Mouse (Mus musculus): ENCODE data around the gene Cyp2t4. TPM values are rescaled to one million over a fixed set of nuclear protein-coding genes. Genes with fewer than 3 reads are reported as not detected.

The Cyp2t4 gene
- polyA plus RNA-seq, 1 experiment from 2014 or later: not detected

GRCm38 (mm10) chr7:27163450-27163805 lies 9.9 kb downstream of the Cyp2t4 start:
- Histone ChIP-seq H3K9me3 (replicated peaks; ENCODE audit: control insufficient read depth, low read length) (no peaks in the 10 kb centered on the region), H3K4me2 (peak overlapping the region; percentile 82; the same call in 1 of the 2 replicates), H3K36me3 (ENCODE audit: control insufficient read depth, insufficient read depth, low read length) (peaks cover 15% of the 10 kb centered on the region), H3K4me1 (ENCODE audit: control insufficient read depth, insufficient read depth, low read length) (peaks cover 31% of the 10 kb centered on the region), H3K4me3 (ENCODE audit: low read depth, low read length) (peak overlapping the region; percentile 8; the same call in 1 of the 2 replicates), H3K27ac (ENCODE audit: low read depth, low read length) (no peak overlapping the region), H3K9ac (ENCODE audit: low read depth, low read length) (no peak overlapping the region), H3K27me3 (ENCODE audit: control insufficient read depth, insufficient read depth, low read length) (no peaks in the 10 kb centered on the region)
- no peak for ATAC-seq (replicated peaks; ENCODE audit: insufficient number of reproducible peaks, low FRiP score, low TSS enrichment)
- 70% methylated on average over 5 of the region's 5 CpGs for WGBS (ENCODE audit: insufficient replicate concordance)

- peak overlapping the region; percentile 78; the same call in 1 of the 2 replicates for H3K4me3 ChIP-seq (ENCODE audit: low read depth, low read length)
- H3K36me3 ChIP-seq (ENCODE audit: control insufficient read depth, insufficient read depth, low read length): peaks cover 7% of the 10 kb centered on the region; the same call in 1 of the 2 replicates
- no peak for ATAC-seq (replicated peaks; ENCODE audit: insufficient number of reproducible peaks, low FRiP score, low TSS enrichment)
- no peaks in the 10 kb centered on the region for H3K9me3 ChIP-seq (replicated peaks; ENCODE audit: control insufficient read depth, low read length)
- no peak overlapping the region for H3K27ac ChIP-seq (ENCODE audit: low read depth, low read length)
- H3K27me3 ChIP-seq (ENCODE audit: control insufficient read depth, insufficient read depth, low read length): no peaks in the 10 kb centered on the region
- H3K9ac ChIP-seq (ENCODE audit: low read depth, low read length): peak overlapping the region; percentile 47
- H3K4me2 ChIP-seq: peak overlapping the region; percentile 82
- 77% methylated on average over 33 of the region's 33 CpGs for WGBS (ENCODE audit: insufficient replicate concordance)
- H3K4me1 ChIP-seq (ENCODE audit: control insufficient read depth, insufficient read depth, low read length): peaks cover 31% of the 10 kb centered on the region
Measured at GRCm38 (mm10) chr7:27164112-27164947, 10.8 kb downstream of the Cyp2t4 start.

GRCm38 (mm10) chr7:27165007-27165655 lies 11.6 kb downstream of the Cyp2t4 start:
- Histone ChIP-seq H3K4me1 (ENCODE audit: control insufficient read depth, insufficient read depth, low read length) (peaks cover 31% of the 10 kb centered on the region), H3K27ac (ENCODE audit: low read depth, low read length) (peak overlapping the region; percentile 98; the same call in 1 of the 2 replicates)

GRCm38 (mm10) chr7:27165696-27166095 lies 12.2 kb downstream of the Cyp2t4 start:
- H3K9ac ChIP-seq (ENCODE audit: low read depth, low read length): peak overlapping the region; percentile 93
- peak overlapping the region; percentile 82 for H3K4me2 ChIP-seq
- no peaks in the 10 kb centered on the region for H3K9me3 ChIP-seq (replicated peaks; ENCODE audit: control insufficient read depth, low read length)
- peaks cover 7% of the 10 kb centered on the region; the same call in 1 of the 2 replicates for H3K36me3 ChIP-seq (ENCODE audit: control insufficient read depth, insufficient read depth, low read length)
- 2% methylated on average over 8 of the region's 8 CpGs for WGBS (ENCODE audit: insufficient replicate concordance)
- H3K27ac ChIP-seq (ENCODE audit: low read depth, low read length): peak overlapping the region; percentile 98
- H3K27me3 ChIP-seq (ENCODE audit: control insufficient read depth, insufficient read depth, low read length): no peaks in the 10 kb centered on the region
- peaks cover 31% of the 10 kb centered on the region for H3K4me1 ChIP-seq (ENCODE audit: control insufficient read depth, insufficient read depth, low read length)
- peak overlapping the region; percentile 78 for H3K4me3 ChIP-seq (ENCODE audit: low read depth, low read length)
- no peak for ATAC-seq (replicated peaks; ENCODE audit: insufficient number of reproducible peaks, low FRiP score, low TSS enrichment)

More at GRCm38 (mm10) chr7:27165007-27165655, 11.6 kb downstream of the Cyp2t4 start:
- H3K9ac ChIP-seq (ENCODE audit: low read depth, low read length): peak overlapping the region; percentile 93
- H3K27me3 ChIP-seq (ENCODE audit: control insufficient read depth, insufficient read depth, low read length): no peaks in the 10 kb centered on the region
- 70% methylated on average over 23 of the region's 23 CpGs for WGBS (ENCODE audit: insufficient replicate concordance)
- ATAC-seq (replicated peaks; ENCODE audit: insufficient number of reproducible peaks, low FRiP score, low TSS enrichment): no peak
- H3K4me2 ChIP-seq: peak overlapping the region; percentile 82
- no peaks in the 10 kb centered on the region for H3K9me3 ChIP-seq (replicated peaks; ENCODE audit: control insufficient read depth, low read length)
- peak overlapping the region; percentile 78 for H3K4me3 ChIP-seq (ENCODE audit: low read depth, low read length)
- peaks cover 7% of the 10 kb centered on the region; the same call in 1 of the 2 replicates for H3K36me3 ChIP-seq (ENCODE audit: control insufficient read depth, insufficient read depth, low read length)

- no peaks in the 10 kb centered on the region for H3K9me3 ChIP-seq (replicated peaks; ENCODE audit: control insufficient read depth, low read length)
- H3K9ac ChIP-seq (ENCODE audit: low read depth, low read length): peak overlapping the region; percentile 93
- WGBS (ENCODE audit: insufficient replicate concordance): 0% methylated on average over 25 of the region's 43 CpGs
- no peaks in the 10 kb centered on the region for H3K27me3 ChIP-seq (ENCODE audit: control insufficient read depth, insufficient read depth, low read length)
- peaks cover 7% of the 10 kb centered on the region; the same call in 1 of the 2 replicates for H3K36me3 ChIP-seq (ENCODE audit: control insufficient read depth, insufficient read depth, low read length)
- peak overlapping the region; percentile 78 for H3K4me3 ChIP-seq (ENCODE audit: low read depth, low read length)
- H3K4me1 ChIP-seq (ENCODE audit: control insufficient read depth, insufficient read depth, low read length): peaks cover 31% of the 10 kb centered on the region
- H3K4me2 ChIP-seq: peak overlapping the region; percentile 82
- peak overlapping the region; percentile 98 for H3K27ac ChIP-seq (ENCODE audit: low read depth, low read length)
- peak; percentile 81 for ATAC-seq (replicated peaks; ENCODE audit: insufficient number of reproducible peaks, low FRiP score, low TSS enrichment)
Measured at GRCm38 (mm10) chr7:27166229-27166613, 12.7 kb downstream of the Cyp2t4 start.

GRCm38 (mm10) chr7:27166614-27167474 lies 13.3 kb downstream of the Cyp2t4 start, which contains the start of gene Egln2:
TSS of gene Egln2 (minus strand) at chr7:27166802.
- H3K36me3 ChIP-seq (ENCODE audit: control insufficient read depth, insufficient read depth, low read length): peaks cover 7% of the 10 kb centered on the region; the same call in 1 of the 2 replicates
- 2% methylated on average over 59 of the region's 61 CpGs for WGBS (ENCODE audit: insufficient replicate concordance)
- ATAC-seq (replicated peaks; ENCODE audit: insufficient number of reproducible peaks, low FRiP score, low TSS enrichment): peak; percentile 84

GRCm38 (mm10) chr7:27167475-27168094 lies 14.1 kb downstream of the Cyp2t4 start:
- H3K4me2 ChIP-seq: peak overlapping the region; percentile 82
- 73% methylated on average over 11 of the region's 11 CpGs for WGBS (ENCODE audit: insufficient replicate concordance)

More at GRCm38 (mm10) chr7:27166614-27167474, 13.3 kb downstream of the Cyp2t4 start, which contains the start of gene Egln2:
- Histone ChIP-seq H3K27ac (ENCODE audit: low read depth, low read length) (peak within 1 kb of the TSS; percentile 98), H3K27me3 (ENCODE audit: control insufficient read depth, insufficient read depth, low read length) (no peaks in the 10 kb centered on the region), H3K4me1 (ENCODE audit: control insufficient read depth, insufficient read depth, low read length) (peaks cover 31% of the 10 kb centered on the region), H3K9me3 (replicated peaks; ENCODE audit: control insufficient read depth, low read length) (no peaks in the 10 kb centered on the region), H3K9ac (ENCODE audit: low read depth, low read length) (peak within 1 kb of the TSS; percentile 93), H3K4me2 (peak within 1 kb of the TSS; percentile 82), H3K4me3 (ENCODE audit: low read depth, low read length) (peak within 1 kb of the TSS; percentile 78)

More at GRCm38 (mm10) chr7:27167475-27168094, 14.1 kb downstream of the Cyp2t4 start:
- ATAC-seq (replicated peaks; ENCODE audit: insufficient number of reproducible peaks, low FRiP score, low TSS enrichment): no peak
- Histone ChIP-seq H3K9me3 (replicated peaks; ENCODE audit: control insufficient read depth, low read length) (no peaks in the 10 kb centered on the region), H3K27ac (ENCODE audit: low read depth, low read length) (peak overlapping the region; percentile 98), H3K9ac (ENCODE audit: low read depth, low read length) (peak overlapping the region; percentile 75), H3K27me3 (ENCODE audit: control insufficient read depth, insufficient read depth, low read length) (no peaks in the 10 kb centered on the region), H3K4me1 (ENCODE audit: control insufficient read depth, insufficient read depth, low read length) (peaks cover 30% of the 10 kb centered on the region), H3K4me3 (ENCODE audit: low read depth, low read length) (peak overlapping the region; percentile 78), H3K36me3 (ENCODE audit: control insufficient read depth, insufficient read depth, low read length) (peaks cover 7% of the 10 kb centered on the region; the same call in 1 of the 2 replicates)

All from heart, embryonic 11.5 days (tissue).